ENCODE assay signal across 8 mouse cellular contexts in genomic region chr5:24266344-24267295, GRCm38 (mm10).
DNase-seq lines count a peak whose midpoint lies in the region; ATAC-seq lines count a peak whose summit lies in the region.

No protein-coding gene starts in this region.

- no peaks in the 10 kb centered on the region for H3K36me3 ChIP-seq in hindbrain, embryonic 15.5 days

- H3K27me3 ChIP-seq in hindbrain, embryonic 15.5 days = no peaks in the 10 kb centered on the region

- 0 out of 2 replicates have a peak, but pooled peaks cover 3% of the 10 kb centered on the region for H3K4me1 ChIP-seq in hindbrain, embryonic 15.5 days (replicated peaks)

- no peak overlapping the region for H3K9ac ChIP-seq in hindbrain, embryonic 15.5 days

- peak overlapping the region; percentile 12; the same call in 1 of the 2 replicates for H3K4me3 ChIP-seq in hindbrain, embryonic 15.5 days

- ATAC-seq in hindbrain, embryonic 15.5 days (ENCODE audit: low FRiP score, low read depth) = peak; percentile 91

- H3K9me3 ChIP-seq in hindbrain, embryonic 15.5 days = no peaks in the 10 kb centered on the region

- H3K27ac ChIP-seq in hindbrain, embryonic 15.5 days (replicated peaks) = no peak overlapping the region

- peak; percentile 82 for DNase-seq in T-cell, adult 2 months (ENCODE audit: low spot score)
- DNase-seq in cerebellum, postnatal 25 days = peak; percentile 87 to 91
- peak; percentile 78 to 87 for DNase-seq in frontal cortex, postnatal 36 days (ENCODE audit: low spot score in 2 of 2)
- DNase-seq in left cerebral cortex, adult 11 months (ENCODE audit: low spot score) = peak; percentile 69
- DNase-seq in lung, postnatal 4 days = peak; percentile 79 to 83
- DNase-seq in retina, postnatal 7 days (ENCODE audit: low read depth, low spot score) = peak; percentile 80
- DNase-seq in urinary bladder, postnatal 14 days (ENCODE audit: low spot score) = peak; percentile 81

- 21% methylated on average over 16 of the region's 16 CpGs for WGBS in hindbrain, embryonic 15.5 days

- peak overlapping the region; percentile 46 for H3K4me2 ChIP-seq in hindbrain, embryonic 15.5 days
